Mouse (Mus musculus) G1E-ER4 (cell line): ENCODE results near the gene Slc25a45. TPM values are rescaled to one million over a fixed set of nuclear protein-coding genes. Genes with fewer than 3 reads are reported as not detected.

Experiments used
- GATA1 ChIP-seq: IDR thresholded peaks from one replicate; pipeline ENCODE4 v1.8.0; 2012; ENCODE audit warnings: low read length, inconsistent platforms
- polyA plus RNA-seq: library from polyadenylated mRNA; stranded (reverse); fragments of >175 nt; gene quantifications from 2 replicates; pipeline ENCODE4 v1.2.3, GENCODE M21; 2012

Slc25a45 gene
- 0.15 and 0.64 TPM in 2 replicates for polyA plus RNA-seq

DNA sequence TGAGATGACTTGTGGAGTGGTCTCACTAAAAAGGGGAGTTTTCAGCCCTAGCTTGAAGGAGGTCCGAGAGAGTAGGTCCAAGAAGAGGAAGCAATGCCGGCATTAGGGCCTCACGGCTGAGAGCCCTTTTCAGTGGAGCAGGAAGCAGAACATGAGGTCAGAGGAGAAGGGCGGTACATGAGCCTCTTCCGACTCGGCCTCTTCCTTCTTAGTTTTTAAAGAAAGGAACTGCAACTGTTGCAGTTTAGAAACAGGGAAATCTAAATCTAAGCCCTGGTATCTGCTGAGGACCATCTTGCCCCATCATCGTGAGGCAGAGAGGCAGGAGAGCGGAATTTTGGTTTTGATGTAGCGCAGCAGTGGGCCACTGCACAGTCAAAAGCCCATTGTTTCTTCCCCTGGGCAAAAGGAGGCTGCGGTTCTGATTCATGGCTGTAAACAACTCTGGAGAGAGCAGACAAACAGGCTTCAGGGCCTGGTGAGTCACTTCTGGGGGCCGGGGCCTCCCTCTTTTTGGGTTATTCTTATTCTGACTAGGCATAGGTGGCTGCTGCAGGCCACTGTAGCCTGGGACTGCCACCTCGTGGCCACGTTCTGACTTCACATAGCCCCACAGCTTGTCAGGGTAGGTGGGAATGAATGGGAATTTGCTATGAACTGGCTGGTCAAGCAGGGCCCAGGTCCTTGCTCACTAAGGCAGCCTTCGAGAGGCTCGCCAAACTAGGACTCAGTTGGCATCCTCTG is at the start of gene Slc25a45:
TSS of gene Slc25a45 (plus strand) at position 191 of the 744 bp plus-strand sequence.
- TF ChIP-seq GATA1: no peak

DNA sequence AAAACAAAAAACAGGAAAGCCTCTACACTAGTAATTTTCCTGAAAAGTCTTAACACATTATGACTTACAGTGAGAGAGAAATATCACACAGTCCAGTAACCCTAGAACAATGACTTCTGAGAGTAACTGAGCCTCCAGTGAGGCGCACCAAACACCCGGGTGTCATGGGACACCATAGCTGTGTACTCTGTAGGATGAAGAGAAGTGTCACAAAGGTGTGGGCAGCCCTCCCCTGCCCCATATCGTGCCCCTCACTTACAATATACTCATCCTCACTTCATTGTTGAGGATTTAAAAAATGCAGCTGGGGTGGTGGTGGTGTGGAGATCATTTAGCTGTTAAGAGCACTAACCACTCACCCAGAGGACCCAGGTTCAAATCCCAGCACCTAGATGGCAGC is 49.5 kb upstream of the Slc25a45 start:
- no peak for TF ChIP-seq GATA1

DNA sequence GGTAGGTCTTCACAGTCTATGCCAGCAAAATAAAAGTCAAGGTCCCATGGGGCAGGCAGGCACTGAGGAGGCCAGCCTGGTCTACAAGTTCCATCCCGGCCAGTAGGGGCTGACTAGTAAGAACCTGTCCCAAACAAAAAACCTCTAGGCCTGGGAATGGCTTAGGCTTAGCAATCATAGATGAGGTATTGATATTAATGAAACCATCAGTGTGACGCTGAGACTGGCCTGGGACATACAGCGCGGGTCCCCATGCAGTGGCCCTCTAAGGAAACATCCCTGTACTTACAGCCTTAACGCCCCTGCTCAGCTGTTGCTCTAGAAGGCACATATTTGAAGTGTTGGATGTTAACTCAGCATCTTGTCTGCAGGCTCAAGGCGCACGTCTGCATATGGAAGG is 48.7 kb upstream of the Slc25a45 start:
- no peak for TF ChIP-seq GATA1

DNA sequence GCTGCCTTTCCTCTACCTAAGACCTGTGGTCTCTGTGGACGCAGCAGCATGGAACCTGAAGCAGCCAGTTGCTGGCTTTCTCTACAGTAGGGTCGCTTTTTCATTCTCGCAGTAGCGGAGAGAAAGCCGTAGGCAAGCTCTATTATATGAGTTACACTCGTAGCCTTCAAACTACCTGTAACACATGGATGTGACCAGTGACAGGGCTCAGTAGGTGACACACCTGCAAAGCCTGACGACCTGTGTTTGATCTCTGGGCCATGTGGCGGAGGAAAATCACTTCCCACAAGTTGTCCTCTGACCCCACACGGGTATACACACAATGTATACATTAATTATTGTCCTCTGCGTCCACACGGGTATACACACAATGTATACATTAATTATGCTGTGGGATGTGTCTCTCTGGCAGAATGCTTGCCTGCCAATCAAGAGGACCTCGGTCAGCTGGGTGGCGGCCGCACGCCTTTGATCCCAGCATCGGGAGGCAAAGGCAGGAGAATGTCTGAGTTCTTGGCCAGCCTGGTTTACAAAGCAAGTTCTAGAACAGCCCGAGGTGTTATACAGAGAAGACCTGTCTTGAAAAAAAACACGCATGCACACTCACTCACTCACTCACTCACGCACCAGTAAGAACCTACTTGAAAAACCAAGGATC is 47.5 kb upstream of the Slc25a45 start:
- TF ChIP-seq GATA1: no peak

DNA sequence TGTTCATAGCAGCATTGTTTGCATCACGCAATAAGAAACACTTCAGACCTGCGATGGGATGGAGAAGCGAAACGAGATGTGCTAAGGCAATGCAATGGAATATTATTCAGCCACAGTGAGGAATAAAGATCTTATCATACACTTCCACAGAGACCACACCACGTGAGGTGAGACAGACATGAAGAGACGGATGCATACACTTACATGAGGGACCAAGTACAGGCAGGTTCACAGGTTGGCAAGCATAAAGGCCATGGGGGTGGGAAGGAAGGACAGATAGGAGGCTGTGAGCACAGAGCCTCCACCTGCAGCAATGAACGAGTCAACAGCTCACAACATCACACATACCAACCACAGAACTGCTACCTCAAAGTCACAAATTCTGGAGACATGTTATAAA is 46.8 kb upstream of the Slc25a45 start:
- TF ChIP-seq GATA1: no peak

DNA sequence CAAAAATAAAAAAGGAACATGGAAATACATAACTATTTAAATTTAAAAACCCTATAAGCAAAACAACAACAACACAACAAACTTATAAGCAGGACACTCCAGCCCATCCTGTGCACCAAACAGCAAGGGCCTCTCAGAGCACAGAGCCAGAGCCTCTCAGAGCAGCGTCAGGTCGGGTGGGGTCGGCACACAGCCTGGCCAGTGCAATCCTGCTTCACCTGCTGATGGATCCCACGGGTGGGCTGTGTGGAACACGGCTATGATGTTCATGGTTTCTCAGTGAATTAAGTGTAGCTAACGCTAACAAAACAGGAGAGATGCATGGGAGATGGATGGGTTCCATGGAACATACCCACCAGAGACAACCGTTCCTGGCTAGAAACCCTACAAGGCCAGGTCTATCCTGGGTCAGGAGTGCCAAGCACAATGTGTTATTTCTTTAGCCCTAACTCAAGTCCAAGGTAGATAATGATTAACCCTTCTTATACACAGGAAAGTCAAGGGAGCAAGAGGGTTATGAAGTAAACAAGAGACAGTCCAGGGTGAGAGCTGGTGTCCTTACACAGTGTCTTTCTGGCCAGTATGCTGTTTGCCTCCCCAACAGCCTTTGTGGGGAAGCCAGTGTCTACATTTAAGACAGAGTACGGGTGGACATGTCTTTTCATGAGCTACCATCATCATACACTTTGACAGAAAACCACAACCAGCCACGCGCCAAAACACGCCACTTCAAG is 46.2 kb upstream of the Slc25a45 start:
- TF ChIP-seq GATA1: no peak

DNA sequence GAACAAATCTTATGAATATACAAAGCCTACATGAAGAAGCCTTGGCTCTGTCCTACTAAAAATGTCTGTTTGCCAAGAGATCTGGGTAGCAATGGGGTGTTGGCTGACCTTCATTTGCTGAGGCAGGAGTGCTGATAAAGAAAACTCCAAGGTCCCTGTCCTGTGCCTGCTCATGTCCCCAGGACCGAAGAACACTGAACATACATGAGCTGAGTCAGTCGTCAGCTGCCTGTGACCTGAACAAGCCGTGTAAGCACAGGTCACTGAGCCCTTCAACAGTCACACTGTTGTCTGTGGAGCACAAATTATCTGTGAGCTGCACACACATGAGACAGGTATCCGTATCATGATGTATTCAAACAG is 45.7 kb upstream of the Slc25a45 start:
- no peak for TF ChIP-seq GATA1

DNA sequence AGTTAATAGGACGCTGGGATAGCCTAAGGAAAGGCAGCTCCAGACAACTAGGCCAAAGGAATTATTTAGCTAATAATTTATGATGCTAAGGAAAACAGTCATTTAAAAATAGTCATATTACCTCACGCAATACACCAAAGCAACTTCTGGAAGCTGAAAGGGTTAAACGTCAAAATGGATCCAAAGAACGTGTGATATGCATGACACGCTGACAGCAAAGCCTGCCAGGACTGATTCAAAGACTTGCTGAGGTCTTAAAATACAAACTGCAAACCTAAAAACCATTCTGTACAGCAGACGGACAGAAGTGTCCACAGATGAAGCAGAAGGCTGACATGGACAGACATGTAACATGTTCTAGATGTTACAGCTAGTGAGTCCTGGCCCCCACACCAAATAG is 45.3 kb upstream of the Slc25a45 start:
- no peak for TF ChIP-seq GATA1

DNA sequence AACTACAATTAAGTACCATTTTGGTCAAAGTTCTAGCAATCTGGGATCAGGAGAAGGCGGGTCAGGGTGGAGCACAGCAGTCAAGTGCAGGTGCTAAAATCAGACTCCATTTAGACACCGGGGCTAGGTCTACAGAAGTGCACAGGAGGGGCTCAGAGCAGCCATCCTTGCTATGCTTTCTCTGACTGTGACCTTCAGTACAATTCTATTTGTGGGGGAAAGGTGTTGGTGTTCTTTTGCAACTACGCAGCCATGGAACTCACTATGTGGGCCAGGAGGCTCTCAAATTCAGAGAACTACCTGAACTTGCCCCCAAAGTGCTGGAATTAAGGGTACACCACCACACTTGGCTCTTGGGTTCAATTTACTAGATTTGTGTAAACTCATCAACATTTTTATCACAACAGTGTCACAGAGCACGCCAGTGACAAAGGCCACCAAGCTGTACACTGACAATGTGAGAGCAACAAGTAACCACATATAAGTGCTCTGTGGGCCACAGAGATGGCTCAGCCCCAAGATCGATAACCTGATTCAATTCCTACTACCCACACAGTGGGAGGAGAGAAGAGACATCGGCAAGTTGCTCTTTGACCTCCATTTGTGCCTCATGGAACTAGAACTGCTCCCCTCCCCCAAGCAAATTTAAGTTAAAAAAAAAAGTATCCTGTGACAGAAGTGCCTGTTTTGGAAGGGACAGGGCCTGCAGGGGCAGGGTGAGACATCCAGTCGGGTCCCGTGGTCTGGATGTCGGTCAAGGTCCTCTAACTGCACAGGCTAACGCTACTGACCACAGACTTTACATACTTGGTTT is 44.1 kb upstream of the Slc25a45 start:
- no peak for TF ChIP-seq GATA1

DNA sequence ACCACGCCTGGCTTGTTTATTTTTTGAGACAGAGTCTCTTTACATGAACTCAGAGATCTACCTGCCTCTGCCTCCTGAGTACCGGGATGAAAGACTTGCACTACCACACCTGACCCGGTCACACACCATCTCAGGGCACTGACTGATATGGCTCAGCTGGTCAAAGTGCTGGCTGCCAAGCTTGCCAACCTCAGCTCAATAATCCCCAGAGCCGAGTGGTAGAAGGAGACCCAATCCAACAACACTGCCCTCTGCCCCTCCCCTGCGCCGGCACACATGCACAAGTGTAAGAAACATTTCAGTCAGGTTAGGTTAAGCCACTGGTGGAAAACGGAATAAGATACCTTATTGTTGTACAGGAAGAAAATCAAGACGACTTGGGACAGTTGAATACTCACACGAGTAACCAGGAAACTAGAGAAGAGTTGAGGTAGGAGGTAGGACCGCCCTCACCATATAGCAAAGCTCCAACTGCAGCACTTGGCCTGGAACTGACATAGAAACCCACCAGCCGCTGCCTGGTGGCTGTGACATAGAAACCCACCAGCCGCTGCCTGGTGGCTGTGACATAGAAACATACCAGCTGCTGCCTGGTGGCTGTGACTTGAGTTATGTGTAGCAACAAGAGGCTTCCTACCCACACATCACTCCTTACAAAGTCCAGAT is 43.2 kb upstream of the Slc25a45 start:
- TF ChIP-seq GATA1: no peak

DNA sequence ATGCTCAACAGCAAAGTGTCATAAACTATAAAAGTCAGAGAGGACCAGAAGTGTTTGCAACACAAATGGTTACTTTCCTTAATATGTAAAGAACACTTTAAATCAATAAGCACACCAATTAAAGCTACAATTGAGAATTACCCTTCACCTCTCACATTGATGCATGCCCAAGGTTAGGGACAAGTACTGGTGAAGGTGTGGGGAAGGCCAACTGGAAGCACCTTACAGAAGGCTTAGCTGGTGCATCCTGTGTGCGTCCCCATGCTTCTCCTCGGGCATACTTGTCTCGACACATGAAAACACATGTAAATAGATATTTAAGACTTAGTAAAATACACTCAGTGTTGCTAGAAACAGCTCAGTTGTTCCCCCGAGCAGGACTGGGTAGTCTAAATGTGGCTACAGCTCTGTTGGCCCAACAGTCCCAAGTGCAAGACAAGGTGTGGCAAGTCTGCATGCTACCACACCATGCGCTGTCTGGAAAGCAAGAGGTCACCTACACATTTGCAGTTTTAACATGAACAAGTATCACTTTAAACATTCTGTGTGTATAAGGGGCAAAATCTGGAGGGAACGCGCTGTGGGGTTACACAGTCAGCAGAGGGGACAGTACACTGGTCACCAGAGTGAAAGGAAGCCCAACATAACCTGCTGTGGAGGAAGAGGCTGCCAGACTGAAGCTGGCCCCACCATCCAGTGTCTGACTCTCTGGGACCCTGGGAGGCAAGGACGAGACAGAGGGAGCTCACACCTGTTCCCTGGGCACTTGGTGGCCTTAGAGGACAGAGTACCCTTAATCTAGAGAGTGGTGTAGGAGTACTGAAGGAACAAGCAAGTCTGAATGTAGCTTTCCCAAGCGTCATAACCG is 42.3 kb upstream of the Slc25a45 start:
- no peak for TF ChIP-seq GATA1

DNA sequence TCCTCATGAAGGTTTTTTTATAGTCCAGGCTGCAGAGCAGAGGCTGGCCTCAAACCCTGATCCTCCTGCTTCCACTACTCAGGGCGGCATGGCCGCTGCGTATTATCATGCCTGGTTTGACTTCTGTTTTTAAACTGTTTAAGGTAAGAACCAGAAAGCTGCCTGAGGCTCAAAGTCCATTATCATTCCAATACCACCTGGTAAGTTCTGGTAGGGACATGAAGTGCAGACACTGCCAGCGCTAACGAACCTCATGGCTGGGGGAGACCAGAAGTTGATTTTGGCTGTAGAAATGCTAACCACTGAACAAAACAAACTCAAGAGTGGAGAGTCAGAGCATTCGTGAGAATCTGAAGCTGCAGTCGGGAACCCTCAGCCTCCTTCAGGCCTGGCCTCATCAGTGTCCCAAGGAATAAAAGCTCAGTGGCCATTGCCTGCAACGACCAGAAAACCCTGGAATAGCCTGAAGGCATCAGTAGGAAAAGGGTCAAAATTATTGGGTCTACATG is 41.6 kb upstream of the Slc25a45 start:
- no peak for TF ChIP-seq GATA1

DNA sequence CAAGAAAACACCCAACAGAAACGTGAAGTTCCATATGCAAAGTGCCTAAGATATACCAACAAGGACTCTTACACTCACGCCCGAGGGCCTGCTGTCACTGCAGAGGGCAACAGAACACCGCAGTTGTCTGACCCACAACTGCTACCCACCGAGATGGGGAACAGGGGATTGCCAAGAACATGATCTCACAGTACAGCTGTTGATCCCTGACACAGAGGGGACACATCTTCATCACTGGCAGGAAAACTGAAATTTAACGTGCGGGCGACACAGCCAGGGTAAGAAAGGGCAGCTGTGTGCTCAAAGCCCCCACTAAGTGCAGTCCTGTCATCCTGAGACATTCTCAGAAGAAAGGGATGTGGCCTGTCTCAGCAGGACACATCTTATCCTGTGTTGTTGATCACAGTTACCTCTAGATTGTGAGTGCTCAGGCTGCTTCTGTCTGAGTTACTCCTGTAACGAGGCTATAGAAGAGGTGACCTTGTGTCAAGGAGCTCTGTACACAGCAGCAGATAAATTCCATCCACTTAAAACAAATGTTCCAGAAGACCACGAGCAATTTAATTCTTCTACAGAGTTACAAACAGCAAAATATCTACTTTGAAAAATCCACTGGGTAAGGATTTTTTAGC is 40.6 kb upstream of the Slc25a45 start:
- TF ChIP-seq GATA1: no peak

DNA sequence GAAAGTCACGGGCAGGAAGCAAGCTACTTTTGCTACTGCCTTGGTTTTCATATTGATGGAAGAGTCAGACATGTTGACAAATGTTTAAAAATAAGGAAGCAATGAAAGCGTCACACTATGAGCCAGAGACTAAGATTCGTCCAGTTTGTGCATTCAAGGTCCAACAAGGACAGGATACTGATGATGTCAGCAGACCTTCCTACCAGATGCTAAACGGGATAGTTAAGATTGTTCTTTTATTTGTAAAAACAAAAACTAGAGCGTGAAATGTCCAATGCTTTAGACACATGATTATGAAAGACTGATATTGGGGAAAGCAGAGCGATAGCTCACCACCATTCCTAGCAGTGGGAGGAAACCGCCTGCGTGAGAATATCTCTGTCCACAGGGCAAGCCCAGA is 40.0 kb upstream of the Slc25a45 start:
- no peak for TF ChIP-seq GATA1
